Mouse (Mus musculus) R1 (cell line): ENCODE data around the gene Iqch.

Experiments used
- DNase-seq: peaks from one replicate; pipeline ENCODE4 v3.0.0-alpha.2; 2018; ENCODE audit warnings: low read depth, low spot score

The Iqch gene

GRCm38 (mm10) chr9:63602043-63602939 lies at the start of gene Iqch, which contains the start of gene Aagab:
Iqch (minus strand) TSS chr9:63602493.
Aagab (plus strand) TSS chr9:63602660.
- peak; percentile 95 for DNase-seq

DNA sequence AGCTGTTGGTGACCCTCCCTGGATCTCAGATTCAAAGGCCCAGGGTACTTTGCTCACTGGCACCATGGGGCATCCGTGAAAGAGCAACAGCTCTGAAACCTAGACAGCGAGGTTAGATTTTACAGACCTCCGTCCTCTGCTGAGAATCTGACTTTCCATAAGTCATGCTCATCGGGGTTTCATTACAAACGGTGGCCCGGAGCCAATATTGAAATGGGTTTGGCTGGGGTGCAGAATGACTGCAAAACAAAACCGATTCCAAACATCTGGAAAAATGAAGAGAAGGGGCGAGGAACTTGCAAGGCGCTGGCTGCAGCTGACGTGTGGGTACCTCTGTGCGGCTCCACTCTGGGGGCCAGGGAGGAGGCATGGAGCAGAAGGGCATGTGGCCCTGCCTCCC lies 49.3 kb upstream of the Iqch start:
- no peak for DNase-seq

DNA sequence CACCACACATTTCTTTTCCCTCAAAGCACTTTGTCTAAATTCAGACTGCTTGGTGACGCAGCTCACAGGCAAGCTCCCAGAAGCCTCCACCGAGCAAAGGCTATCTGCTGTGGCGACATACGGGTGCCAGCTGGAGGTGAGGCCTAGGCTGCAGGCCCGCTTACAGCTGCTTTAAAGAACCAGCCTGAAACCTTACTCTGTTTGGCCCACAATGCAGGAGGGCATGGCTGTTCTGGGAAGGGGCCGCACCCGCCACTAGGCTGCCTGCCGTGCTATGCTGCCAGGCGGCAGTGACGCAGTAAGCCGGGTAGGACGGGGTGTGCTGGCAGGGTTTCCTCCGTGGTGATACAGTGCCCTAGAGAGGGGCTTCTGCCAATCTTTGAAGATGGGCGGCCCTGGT lies 48.6 kb upstream of the Iqch start:
- no peak for DNase-seq

DNA sequence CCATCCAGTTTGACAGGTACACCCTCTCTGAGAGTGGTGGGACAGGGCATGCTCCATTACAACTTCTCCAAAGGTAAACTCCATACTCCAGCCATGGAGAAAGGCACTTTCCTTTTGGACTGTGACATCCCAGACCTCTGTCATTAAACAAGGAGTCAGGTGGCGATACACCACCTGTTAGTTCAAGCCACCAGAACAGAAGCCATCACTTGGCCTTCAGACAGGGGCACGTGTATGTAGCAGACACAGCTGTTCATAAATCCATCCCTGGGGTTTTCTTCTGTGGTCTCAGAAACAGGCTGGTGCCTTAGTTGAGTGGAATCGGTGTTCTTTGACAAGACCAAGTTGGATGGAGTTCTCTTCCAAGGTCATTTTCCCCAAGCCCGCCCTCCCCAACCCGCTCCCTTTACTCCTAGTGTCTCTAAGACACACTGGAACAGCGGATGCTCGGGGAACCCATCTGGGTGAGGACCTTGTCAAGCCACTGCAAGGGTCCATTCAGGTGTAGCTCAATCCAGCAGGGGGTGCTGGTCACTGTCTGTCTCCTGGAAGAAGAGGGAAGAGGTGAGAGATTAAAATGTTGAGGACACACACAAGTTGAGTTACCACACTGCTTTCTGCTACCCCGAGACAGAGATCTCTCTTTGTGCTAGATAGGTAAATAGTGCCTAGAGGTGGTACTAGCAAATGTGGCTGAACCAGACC lies 47.7 kb upstream of the Iqch start:
- peak; percentile 31 for DNase-seq

- DNase-seq: no peak
Measured at GRCm38 (mm10) chr9:63648520-63648918, 46.2 kb upstream of the Iqch start.

DNA sequence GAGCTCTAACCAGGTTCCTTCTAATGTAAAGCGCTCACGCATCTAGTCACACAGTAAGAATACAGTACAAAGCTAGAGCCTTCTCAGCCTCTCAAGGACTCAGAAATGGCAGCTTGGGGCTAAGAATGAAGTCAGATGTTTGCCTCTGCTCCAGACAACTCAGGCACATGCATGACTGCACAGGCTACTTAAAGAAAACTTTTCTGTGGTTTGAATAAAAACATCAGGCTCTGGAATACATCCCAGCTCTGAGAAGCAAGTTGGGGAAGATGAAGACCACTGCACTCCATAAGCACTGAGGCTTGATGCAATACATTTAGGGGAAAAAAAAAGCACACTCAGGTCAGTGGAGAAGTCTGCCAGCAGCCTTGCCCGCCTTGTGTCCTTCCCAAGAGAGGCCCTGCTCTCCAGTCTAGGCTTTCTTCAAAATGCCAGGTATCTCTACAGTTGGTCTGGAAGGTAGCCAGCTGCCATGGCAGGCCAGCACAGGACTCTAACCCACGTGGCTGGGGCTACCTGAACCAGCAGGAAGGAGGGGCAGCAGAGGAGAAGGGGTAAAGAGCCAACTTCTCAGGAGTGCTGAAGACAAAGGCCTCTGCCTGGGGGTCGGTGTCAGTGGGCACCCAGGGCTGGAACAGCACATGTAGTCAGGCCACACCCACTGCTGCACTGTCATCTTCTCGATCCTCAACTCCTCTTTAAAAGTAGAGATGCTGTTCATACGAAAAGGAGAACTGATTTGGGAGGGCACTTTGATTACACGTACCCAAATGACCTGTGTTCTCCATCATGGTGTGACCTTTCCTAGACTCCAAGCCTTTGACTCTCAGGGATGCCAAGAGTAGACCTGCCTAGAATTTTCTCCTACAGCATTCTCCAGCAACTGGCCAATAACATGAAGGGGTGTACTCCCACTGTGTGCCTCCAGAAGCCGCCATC lies 45.6 kb upstream of the Iqch start:
- no peak for DNase-seq

DNA sequence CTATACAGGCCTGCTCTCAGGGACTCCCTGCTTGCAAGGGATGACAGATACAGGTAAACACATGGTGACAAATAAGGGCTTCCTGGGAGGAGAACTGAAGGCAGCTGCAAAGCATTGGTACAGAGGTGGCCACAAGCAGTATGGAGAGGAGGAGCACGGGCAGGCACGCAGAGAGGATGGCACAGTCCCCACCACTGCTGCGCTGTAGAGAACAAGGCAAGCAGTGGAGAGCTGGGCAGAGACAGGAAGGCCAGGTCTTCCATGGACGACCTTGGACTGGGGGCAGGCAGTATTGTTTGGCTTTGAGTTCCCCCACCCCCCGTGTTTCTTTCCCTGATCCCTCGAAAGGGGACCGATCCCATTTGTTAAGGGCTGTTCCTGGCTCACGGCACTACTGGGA lies 42.8 kb upstream of the Iqch start:
- no peak for DNase-seq

DNA sequence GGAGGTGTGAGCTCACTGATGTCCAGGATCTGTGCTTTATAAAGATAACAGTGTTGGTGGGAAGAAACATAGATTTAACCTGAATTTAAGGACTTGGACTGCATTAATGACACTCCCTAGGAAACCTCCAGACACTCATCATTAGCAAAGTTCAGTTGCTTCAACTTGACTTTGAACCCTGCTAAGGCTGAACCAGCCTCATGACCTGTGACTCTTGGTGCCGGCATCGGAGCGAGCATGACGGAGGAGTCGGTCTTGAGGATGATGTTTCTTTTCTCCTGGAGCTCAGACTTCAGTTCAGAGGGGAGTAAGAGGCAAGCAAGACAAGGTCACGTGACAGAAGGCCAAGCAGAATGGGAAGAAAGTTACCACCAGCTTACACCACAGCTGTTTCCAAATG lies 41.7 kb upstream of the Iqch start:
- no peak for DNase-seq

- DNase-seq: no peak
Measured at GRCm38 (mm10) chr9:63641983-63642646, 39.8 kb upstream of the Iqch start.

DNA sequence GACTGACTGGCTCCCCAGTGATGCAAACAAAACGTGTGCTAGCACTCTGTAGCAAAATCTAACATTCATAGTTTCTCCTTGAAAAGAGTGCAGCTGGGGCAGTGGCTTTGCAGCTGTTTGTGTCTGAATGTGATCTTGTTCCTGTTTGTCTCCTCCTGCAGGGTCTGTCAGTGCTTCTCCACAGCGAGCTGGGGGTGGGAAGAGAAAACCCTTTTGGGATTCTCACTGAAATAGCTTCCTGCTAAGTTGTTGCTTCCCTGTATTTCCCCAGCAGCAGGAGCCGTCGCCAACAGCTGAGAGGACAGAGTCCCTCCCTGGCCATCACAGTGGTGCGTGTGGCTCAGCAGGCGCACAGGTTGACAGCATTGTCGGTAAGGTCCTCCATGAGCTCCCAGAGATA lies 33.8 kb upstream of the Iqch start:
- no peak for DNase-seq

DNA sequence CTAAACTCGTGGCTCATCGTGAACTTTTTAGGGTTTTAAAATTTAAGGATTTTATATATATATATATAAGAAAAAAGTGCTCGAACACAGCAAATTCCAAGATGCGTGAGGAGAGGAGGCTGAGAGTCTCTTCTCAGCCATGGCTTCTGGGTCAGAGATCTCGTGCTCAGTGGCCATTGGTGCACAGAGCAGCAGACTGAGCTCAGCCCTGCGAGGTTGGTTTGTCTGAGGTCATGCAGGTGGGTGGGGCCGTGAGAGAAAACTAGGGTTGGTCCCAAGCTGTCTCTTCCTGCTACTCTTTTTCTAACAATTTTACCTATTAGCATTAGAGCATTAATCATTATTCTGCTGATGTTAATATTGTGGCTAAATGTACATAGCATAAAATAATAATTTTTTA lies 31.0 kb upstream of the Iqch start:
- DNase-seq: peak; percentile 39

DNA sequence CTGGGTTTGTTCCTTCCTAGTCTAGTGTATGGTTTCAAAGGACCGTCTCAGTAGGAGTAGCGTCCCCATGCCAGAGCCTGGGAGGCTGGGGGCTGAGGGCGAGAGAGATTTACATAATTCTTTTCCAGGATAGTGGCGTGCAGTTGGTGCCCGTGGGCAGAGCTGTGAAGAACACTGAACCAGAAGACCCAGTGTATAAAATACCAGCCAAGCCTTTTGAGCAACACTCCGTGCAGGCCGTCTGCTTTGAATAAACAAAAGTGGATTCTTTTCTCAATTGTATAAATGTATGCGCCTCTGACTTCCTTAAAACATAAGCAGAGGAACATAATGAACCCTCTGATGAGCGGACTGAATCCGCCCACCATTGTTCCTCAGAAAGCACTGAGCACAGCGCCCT lies 30.6 kb upstream of the Iqch start:
- DNase-seq: no peak

DNA sequence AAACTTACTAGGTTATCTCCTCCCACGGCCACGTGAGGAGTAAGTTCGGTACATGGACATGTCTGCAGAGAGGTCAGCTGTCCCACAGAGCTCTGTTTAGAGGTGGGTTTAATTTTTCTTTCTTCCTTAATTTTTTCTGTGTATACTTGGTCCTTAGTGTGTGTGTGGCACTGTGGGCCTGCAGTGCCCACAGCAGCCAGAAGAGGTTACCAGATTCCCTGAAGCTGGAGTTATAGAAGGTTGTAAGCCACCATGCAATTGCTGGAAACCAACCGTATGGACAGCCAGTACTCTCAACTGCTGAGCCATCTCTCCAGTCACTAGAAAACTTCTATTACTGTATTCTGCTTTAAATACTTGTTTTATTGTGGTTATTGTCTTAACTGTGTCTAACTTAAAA lies 29.8 kb upstream of the Iqch start:
- DNase-seq: no peak

DNA sequence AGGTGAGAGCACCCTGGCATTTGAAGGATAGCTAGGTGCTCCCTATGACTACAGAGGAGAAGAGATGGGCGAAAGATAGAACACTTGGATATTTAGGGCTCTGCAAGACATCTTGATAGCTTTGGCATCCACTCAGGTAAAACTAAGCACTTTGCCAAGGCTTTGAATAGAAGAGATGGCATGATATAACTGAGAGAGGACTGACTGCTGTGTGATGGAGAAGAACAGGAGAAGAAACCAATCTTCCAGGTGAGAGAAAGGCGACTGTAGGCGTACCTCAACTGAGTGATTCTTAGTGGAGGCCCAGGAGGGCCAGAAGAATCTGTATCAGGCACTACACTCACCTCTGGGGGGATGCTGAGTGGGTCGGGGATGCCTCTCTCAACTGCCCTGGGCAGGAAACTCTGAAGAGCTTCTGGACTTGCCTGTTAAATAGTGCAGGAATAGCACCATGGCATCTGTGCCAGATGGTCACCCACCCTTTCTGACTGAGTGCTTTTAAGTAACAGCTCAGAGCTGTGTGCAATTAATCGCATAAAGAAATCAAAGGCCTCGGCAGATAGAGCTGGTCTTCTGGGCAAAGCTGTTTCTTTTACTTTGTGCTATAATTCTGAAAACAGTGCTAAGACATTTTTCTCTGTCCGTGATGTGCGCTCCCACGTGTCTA lies 22.9 kb upstream of the Iqch start:
- no peak for DNase-seq

- no peak for DNase-seq
Measured at GRCm38 (mm10) chr9:63623895-63624569, 21.7 kb upstream of the Iqch start.

- DNase-seq: no peak
Measured at GRCm38 (mm10) chr9:63617967-63618366, 15.7 kb upstream of the Iqch start.

GRCm38 (mm10) chr9:63614018-63614985 lies 12.0 kb upstream of the Iqch start:
- DNase-seq: no peak

GRCm38 (mm10) chr9:63613569-63613968 lies 11.3 kb upstream of the Iqch start:
- DNase-seq: no peak
